Mouse (Mus musculus): ENCODE data around the gene Adora1.

Adora1 gene

DNA sequence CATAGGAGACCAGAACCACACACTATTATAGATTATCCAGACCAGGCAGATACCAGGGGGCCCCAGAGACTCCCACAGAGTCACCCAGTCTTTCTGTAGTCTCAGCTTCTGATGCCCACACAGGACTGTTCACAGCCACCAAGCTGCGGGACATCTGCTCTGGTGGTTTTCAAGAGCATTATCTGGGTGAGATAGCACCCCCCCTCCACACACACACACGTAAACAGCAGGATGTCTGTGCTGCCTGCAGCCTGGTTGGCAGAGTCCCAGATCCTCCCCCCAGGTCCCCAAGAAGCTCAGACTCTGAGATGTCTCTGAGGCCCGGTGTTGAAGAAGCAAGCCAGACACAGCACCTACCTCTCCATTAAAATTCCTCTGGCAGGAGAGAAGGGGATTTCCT is 39.7 kb downstream of the Adora1 start:
- intact Hi-C loops (cut with DNase I), result loop anchor here (5.0 kb wide), 2 partner anchors 43 to 137 kb away; partner anchors contain the start of gene Ppfia4

DNA sequence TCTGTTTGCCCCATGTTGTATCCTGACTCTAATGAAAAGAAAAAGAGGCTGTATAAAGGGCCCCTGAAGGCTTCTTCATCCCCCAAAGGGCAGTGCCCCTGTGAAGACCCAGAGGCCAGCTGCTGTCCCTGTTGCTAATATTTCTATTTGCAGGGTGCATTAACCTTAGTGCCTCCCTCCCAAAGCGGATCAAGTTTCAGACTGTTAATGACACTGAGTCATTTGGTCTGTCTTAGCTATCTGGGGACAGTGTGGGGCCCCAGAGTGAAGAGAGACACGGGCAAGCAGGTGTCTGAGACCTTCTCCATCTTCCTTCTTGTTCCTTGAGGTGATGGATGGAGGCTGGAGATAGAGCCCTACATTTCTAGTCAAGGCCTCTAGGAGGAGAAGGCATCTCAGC is 40.1 kb downstream of the Adora1 start:
- intact Hi-C loops (cut with DNase I), result loop anchor here (5.0 kb wide), 2 partner anchors 43 to 137 kb away; partner anchors contain the start of gene Ppfia4

DNA sequence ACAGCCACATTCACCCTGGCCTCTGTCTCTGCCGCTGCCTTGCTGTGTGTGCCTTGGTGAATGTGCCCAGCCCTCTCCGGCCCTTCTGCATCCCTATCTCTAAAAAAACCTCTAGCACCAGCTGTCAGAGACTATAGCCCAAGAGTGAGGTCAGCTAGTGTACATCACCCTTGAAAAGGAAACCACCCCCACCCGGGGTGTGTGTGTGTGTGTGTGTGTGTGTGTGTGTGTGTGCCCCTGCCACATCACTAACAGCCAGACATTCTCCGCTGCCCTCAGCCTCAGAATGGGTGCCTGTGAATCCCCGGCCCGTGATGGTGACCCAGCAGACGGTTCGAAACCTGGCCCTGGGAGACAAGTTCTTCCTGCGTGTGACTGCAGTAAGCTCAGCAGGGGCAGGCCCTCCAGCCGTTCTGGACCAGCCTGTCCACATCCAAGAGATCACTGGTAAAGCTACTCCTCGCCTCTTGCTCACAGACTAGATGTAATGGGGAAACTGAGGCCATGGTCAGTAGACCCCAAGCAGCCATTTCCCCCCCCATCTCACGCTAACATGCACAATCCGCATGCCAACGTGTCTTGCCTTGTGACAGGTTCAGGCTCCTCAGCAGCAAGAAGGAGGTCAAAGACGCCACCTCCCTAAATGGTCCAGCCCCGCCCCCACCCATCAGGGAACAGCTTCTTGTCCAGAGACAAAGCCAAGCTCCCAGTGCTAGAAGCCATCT is 40.8 kb downstream of the Adora1 start:
- intact Hi-C loops (cut with DNase I), result loop anchor here (5.0 kb wide), 2 partner anchors 42 to 138 kb away; partner anchors contain the start of gene Ppfia4

- intact Hi-C loops (cut with DNase I), result no loop called here
Measured at GRCm38 (mm10) chr1:134193674-134194197, 41.5 kb downstream of the Adora1 start.

DNA sequence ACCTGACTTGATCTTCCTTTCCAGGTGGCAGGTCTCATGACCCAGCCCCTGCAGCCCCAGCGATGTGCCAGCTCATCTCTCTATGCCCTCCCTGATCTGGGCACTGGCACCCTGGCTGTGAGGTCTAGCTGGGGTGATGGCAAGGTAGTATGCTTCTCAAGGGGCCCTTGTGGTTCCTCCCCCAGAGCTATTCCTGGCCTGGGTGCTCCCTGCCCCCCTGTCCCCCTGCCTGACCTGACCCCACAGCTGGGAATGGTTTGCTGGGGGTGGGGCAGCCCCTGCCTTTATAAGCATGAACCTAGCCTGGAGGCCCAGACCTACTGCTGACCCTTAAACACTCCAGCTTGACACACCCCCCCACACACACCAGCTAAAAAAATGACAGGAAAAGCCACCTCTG is 42.1 kb downstream of the Adora1 start, which contains the start of gene Mybph:
Mybph (plus strand) TSS at position 323 of the 400 bp plus-strand sequence.
- intact Hi-C loops (cut with DNase I), result no loop called here

- intact Hi-C loops (cut with DNase I), result no loop called here
Measured at GRCm38 (mm10) chr1:134192024-134192423, 43.2 kb downstream of the Adora1 start.

GRCm38 (mm10) chr1:134191192-134191591 is 44.0 kb downstream of the Adora1 start:
- intact Hi-C loops (cut with DNase I), result no loop called here

DNA sequence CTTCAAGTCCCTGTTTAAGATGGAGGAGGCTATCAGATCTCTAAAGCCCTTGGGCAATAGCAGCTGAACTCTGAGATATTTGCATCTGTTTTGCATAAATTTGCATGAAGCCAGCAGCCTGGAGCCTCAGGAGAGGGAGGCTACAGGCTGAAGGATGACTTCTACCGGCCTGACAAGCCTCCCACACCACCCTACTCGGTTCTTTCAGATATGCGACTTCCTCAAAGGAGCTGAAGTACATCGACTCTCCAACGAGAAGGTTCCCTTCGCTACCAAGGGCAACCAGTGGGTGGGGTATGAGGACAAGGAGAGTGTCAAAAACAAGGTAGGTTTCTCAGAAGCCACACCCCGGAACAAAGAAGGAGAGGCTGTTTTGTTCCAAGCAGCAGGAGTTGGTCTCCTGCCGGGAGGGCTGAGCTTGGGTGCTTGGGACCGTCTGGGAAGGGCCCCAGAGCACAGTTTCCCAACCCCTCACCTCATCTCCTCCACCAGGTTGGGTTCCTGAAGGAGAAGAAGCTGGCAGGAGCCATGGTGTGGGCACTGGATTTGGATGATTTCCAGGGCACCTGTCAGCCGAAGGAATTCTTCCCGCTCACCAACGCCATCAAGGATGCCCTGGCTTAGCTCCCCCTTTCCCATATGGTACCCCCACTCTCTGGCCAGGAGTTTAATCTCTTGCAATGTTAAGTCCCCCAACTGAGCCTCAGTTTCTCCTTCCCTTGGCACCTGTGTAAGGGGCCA is 46.1 kb downstream of the Adora1 start:
- intact Hi-C loops (cut with DNase I), result no loop called here

GRCm38 (mm10) chr1:134188217-134188616 is 47.0 kb downstream of the Adora1 start:
- intact Hi-C loops (cut with DNase I), result no loop called here

DNA sequence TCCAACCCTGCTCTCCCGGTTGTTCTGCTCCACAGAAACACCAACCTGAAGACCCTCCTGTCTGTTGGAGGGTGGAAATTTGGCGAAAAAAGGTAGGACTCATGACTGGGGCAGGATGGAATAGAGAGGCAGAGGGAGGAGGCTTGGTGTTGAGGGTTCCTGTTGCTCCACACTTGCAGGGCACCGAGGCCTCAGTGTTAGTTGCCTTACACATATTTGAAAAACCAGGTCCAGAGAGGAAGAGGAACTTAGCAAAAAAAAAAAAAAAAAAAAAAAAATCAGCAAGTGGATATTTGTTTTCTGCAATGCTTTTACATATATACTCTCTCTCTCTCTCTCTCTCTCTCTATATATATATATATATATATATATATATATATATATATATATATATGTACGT is 51.1 kb downstream of the Adora1 start:
- intact Hi-C loops (cut with DNase I), result no loop called here

DNA sequence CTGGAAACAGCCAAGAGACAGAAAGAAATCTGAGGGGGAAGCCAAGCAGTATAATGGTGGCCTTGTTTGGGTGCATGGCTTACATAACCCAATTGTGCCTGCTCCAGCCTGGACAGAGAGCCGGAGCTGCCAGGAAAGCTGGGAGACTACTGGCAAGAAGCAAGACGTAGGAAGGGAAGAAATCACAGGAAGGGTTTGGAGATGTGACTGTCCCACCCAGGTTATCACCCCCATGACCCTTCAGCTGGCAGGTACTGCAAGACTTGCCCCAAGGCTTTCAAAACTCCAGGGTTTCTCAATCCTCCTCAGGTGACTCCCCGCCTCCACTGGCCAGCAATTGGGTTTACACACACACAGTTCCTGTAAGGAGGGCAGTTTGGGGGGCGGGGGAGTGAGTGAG is 53.2 kb downstream of the Adora1 start, which contains the start of gene Chil1:
Chil1 (plus strand) TSS at position 152 of the 400 bp plus-strand sequence.
- intact Hi-C loops (cut with DNase I), result no loop called here

GRCm38 (mm10) chr1:134177976-134178375 is 57.3 kb downstream of the Adora1 start:
- intact Hi-C loops (cut with DNase I), result no loop called here

DNA sequence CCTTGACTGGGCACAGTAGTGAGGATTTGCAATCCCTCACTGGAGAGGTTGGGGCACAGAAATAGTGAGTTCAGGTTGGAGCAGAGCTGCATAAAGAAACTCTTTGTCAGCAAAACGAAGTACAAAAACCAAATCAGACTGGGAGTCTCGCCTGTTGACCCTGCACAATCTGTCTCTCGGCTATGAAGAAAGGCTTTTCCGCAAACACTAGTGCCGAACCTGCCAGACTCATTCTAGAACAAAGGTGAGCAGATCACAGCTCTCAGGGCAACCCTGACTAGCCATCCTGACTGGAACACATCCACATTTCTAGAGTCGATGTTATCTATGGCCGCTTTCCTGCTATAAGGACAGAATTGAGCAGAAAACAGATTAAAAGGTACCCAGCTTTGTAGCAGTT is 62.1 kb downstream of the Adora1 start:
- intact Hi-C loops (cut with DNase I), result no loop called here

- intact Hi-C loops (cut with DNase I), result no loop called here
Measured at GRCm38 (mm10) chr1:134168985-134169697, 66.1 kb downstream of the Adora1 start.

GRCm38 (mm10) chr1:134168567-134168966 is 66.7 kb downstream of the Adora1 start:
- intact Hi-C loops (cut with DNase I), result no loop called here

DNA sequence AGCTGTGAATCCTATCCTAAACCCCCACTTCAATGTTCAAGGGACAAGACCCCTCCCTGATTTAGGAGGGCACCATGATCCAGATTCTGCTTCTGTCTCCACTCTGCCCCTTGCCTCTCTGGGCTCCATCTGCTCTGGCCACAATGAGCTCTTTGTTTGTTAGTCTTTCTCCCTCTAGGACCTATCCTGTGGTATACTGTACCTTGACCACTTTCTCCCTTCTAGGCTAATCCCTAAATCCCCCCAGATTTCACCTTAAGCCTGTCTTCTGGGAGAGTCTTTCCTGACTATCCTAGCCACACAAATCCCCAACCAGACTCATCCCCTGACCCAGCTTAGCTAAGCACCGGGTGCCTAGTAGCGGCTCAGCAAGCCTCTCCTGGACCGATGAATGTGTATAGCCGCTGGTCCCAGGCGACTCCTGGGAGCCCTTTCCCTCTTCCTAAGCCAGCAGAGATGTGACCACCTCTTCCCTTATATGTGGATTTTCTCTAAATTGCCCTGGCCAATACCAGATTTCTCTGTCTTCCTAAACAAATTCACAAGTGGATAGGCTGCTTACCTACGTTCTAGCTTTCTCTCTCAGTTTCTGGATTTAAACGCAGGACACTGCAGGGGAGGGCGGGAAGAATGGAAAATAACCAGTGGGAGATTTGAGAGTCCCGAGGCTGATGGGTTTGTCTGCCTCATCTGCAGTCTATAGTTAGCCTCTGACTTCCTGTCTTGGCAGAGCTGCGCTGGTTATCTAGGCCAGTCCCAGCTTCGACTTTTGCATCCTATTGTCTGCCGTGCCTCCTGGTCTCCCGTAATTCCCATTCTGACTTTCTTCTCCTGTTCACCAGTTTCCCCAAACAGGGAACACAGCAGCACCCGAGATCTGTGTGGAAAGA is 67.6 kb downstream of the Adora1 start:
- intact Hi-C loops (cut with DNase I), result no loop called here

- intact Hi-C loops (cut with DNase I), result no loop called here
Measured at GRCm38 (mm10) chr1:134166547-134166946, 68.7 kb downstream of the Adora1 start.

GRCm38 (mm10) chr1:134164454-134164853 is 70.8 kb downstream of the Adora1 start:
- intact Hi-C loops (cut with DNase I), result no loop called here

DNA sequence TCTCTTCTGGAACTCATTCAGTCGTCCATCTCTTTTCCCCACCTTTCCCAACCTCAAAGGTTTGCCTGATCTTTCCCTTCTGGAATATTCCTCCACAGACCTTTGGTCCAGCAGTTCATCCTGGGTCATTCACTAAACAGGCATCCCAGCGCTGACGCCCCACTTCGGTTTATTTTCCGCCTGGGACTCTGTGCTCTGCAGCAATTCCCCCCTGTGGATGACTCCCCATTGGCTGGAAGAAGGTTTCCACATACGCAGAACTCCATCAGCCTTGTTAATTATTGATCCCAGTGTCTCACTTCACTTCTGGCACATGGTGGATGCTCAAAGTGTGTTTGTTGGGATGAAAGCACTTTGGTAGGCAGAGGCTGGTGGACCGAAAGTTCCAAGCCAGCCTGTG is 71.8 kb downstream of the Adora1 start:
- intact Hi-C loops (cut with DNase I), result no loop called here

DNA sequence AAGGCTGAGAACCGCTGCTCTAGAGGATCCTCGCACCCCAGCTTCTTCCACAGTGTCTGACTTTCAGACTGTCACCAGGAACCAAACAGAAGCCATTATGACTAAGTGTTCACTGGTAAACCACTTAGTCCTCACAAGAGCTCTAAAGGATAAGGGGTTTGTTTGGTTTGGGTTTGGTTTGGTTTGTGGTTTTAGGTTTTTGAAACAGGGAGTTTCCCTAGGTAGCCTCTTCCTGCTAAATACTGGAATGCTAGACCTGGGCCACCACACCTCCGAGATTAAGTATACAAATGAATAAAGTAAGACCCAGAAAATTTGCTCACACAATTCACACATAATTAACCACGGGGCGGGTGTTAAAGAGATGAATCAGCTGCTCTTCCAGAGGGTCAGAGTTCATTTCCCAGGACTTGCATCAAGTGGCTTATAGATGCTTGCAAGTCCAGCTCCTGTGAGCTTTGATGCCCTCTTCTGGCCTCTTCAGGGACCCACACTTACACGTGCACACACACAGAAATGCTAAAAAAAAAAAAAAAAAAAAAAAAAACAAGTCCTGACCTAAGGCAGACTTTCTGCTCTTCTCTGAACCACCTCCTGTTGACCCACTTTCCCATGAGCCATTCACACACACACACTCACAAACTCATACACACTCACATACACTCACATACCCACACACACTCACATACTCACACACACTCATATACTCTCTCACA is 72.6 kb downstream of the Adora1 start:
- intact Hi-C loops (cut with DNase I), result no loop called here
